In genomic region chr16:34262731-34263460, GRCm38 (mm10) we compare ENCODE assay signal across 10 mouse cellular contexts.
DNase-seq lines count a peak whose midpoint lies in the region; ATAC-seq lines count a peak whose summit lies in the region.
"Had no signal": no experiment of that assay in that cellular context is flagged by ENCODE, and none has a peak within 500 bp of the region (broad histone marks: within the 10 kb centered on the region; RNA-seq: fewer than 3 reads in every experiment).

No protein-coding gene starts in this region.

- peaks cover 10% of the 10 kb centered on the region for H3K4me1 ChIP-seq in stomach, embryonic 15.5 days

- H3K9me3 ChIP-seq in stomach, embryonic 15.5 days, result no peaks in the 10 kb centered on the region
- H3K9me3 ChIP-seq: G1E; neural tube, embryonic 12.5 days had no signal

- DNase-seq in heart, adult 18-20 months, result peak; percentile 20 to 22
- DNase-seq in heart, adult 8-10 months (ENCODE audit: low spot score), result no peak
- DNase-seq in MN1 (ENCODE audit: low spot score), result peak; percentile 14
- peak; percentile 82 to 89 for DNase-seq in frontal cortex, postnatal 36 days (ENCODE audit: low spot score in 2 of 2)
- DNase-seq in layer of hippocampus, postnatal 36 days, result peak; percentile 66 to 79
- no peak for DNase-seq in gastrocnemius, postnatal 36 days
- no peak for DNase-seq in thymus, postnatal 4 days

- peak overlapping the region; percentile 2; the same call in 1 of the 2 replicates for H3K4me3 ChIP-seq in stomach, embryonic 15.5 days (replicated peaks)
- H3K4me3 ChIP-seq: neural tube, embryonic 12.5 days had no signal

- no peaks in the 10 kb centered on the region for H3K27me3 ChIP-seq in stomach, embryonic 15.5 days (replicated peaks)
- H3K27me3 ChIP-seq: neural tube, embryonic 12.5 days had no signal

- intact Hi-C loops in gastrocnemius, postnatal 36 days (cut with DNase I), result no loop called here

- H3K36me3 ChIP-seq in stomach, embryonic 15.5 days, result no peaks in the 10 kb centered on the region
- H3K36me3 ChIP-seq: G1E had no signal

- H3K27ac ChIP-seq in stomach, embryonic 15.5 days, result no peak overlapping the region
- H3K27ac ChIP-seq: neural tube, embryonic 12.5 days had no signal

- H3K4me2 ChIP-seq in stomach, embryonic 15.5 days, result peak overlapping the region; percentile 42
- H3K4me2 ChIP-seq: neural tube, embryonic 12.5 days had no signal

- 30% methylated on average over 22 of the region's 22 CpGs for whole genome bisulfite sequencing in stomach, embryonic 15.5 days

- ATAC-seq in stomach, embryonic 15.5 days (ENCODE audit: insufficient read depth, low FRiP score, low read depth), result peak; percentile 56

- H3K9ac ChIP-seq in stomach, embryonic 15.5 days, result no peak overlapping the region
- H3K9ac ChIP-seq: neural tube, embryonic 12.5 days had no signal

Comparison
In these comparisons a context has a peak if more than half of its experiments do, and no peak if none do; other contexts are left out.
1. DNase-seq: peak in heart, adult 18-20 months (2 of 2), MN1 (single experiment), frontal cortex, postnatal 36 days (2 of 2) and layer of hippocampus, postnatal 36 days (2 of 2); none in heart, adult 8-10 months (single experiment), gastrocnemius, postnatal 36 days (0 of 2) and thymus, postnatal 4 days (single experiment).